Mouse (Mus musculus) forebrain, embryonic 10.5 days (tissue): ENCODE measurements around the gene Asf1b. TPM values are rescaled to one million over a fixed set of nuclear protein-coding genes. Genes with fewer than 3 reads are reported as not detected.
A peak's percentile ranks its signal among the peaks of the same experiment; 100 is the strongest.

Experiments used
- DNase-seq: peaks from one replicate; pipeline ENCODE4 v3.0.0-alpha.2; 2017; ENCODE audit warnings: low spot score; ENCODE audit errors: extremely low spot score
- H3K27ac ChIP-seq: fragments of 300-500 bp; sonication (generic); 2 replicates; pipeline ENCODE4 v1.5.1; 2016; ENCODE audit warnings: mild to moderate bottlenecking
- H3K27me3 ChIP-seq: fragments of 300-500 bp; sonication (generic); 2 replicates; pipeline ENCODE4 v1.6.1; 2016; ENCODE audit warnings: mild to moderate bottlenecking; ENCODE audit not compliant: poor library complexity, severe bottlenecking
- H3K36me3 ChIP-seq: fragments of 300-500 bp; sonication (generic); replicated peaks from 2 replicates; pipeline ENCODE4 v1.6.1; 2016; ENCODE audit warnings: mild to moderate bottlenecking, moderate library complexity
- H3K4me1 ChIP-seq: fragments of 300-500 bp; sonication (generic); 2 replicates; pipeline ENCODE4 v1.6.1; 2016
- H3K4me3 ChIP-seq: fragments of 300-500 bp; sonication (generic); 2 replicates; pipeline ENCODE4 v1.5.1; 2016; ENCODE audit warnings: mild to moderate bottlenecking, moderate library complexity
- H3K9me3 ChIP-seq: fragments of 300-500 bp; sonication (generic); 2 replicates; pipeline ENCODE4 v1.6.1; 2016; ENCODE audit warnings: mild to moderate bottlenecking, moderate library complexity
- WGBS: fragments of 180-500 bp; shearing (Covaris S2); methylation state at CpG from one replicate; pipeline ENCODE4 v1.1.7; 2016; 5-methylcytosine and 5-hydroxymethylcytosine counted together
- polyA plus RNA-seq: library from polyadenylated mRNA; unstranded; fragments of >200 nt; fragmentation: Nextera tagmentation; extraction: Ambion mirVana; gene quantifications from 2 replicates; pipeline ENCODE4 v1.2.1, GENCODE M21; 2016

The Asf1b gene
- 112 and 114 TPM in 2 replicates for polyA plus RNA-seq

DNA sequence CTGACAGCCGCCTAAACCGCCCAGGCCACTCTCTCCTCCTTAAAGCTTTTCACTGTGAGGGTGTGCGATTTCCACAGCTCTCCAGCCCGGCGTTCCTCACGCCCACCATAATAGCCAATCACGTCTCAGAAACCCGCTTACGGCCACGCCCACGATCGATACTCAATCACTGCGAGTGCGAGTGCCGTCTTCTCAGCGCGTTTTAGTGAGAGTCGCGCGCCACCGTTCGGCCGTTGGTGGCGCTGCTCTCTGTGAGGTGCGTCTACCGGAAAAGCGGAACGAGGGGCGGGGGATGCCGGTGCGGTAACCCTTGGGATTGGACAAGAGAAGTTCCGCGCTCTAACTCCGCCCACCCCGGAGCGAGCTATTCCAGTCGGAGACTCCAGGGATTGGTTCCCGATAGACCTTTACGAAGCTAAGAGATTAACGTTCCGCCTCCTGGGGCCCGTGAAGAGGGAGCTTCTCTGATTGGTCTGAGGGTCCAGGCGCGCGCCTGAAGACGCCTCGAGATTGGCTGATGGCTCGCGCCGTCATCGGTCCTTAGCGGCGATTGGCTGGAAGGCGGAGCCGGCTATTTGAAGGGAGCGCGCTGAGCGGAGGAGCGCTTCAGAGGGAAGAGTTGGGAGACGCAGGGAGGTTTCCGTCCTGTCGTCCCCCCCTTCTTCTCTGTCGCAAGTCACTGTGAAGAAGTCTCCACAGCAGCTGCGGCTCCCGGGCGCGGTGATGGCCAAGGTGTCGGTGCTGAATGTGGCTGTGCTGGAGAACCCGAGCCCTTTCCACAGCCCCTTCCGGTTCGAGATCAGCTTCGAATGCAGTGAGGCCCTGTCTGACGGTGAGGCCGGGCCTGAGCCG, at the start of gene Asf1b, which contains the start of gene Gm10644:
Gene Asf1b (plus strand): TSS at position 402 of the 852 bp plus-strand sequence.
Gene Gm10644 (minus strand): TSS at position 100 of the 852 bp plus-strand sequence.
- Histone ChIP-seq H3K27ac (peak within 1 kb of the TSS; percentile 89), H3K4me1 (peaks cover 21% of the 10 kb centered on the region), H3K27me3 (no peaks in the 10 kb centered on the region), H3K4me3 (peak within 1 kb of the TSS; percentile 84), H3K9me3 (no peaks in the 10 kb centered on the region), H3K36me3 (peaks cover 20% of the 10 kb centered on the region)
- DNase-seq = peak; percentile 99
- WGBS = under 1% methylated on average over 75 of the region's 75 CpGs

DNA sequence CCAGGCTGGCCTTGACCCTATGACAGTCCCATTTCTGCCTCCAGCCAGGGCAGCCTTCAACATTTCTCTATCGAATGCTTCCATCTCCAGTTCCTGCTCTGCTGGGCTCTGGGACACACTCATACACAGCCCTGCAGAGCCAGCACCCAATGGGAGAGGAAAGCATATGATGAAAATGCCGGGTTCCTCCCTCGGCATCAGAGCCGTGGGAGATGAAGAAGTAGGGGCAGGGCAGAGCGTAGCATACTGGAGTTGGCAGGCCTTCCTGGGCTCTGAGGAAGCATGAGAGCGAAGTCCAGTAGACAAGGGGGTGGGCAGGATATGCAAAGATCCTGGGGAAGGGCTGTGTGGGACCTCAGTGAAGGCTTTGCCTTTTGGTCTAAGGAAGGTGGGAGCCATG, 46.7 kb upstream of the Asf1b start:
- Histone ChIP-seq H3K4me1 (peaks cover 38% of the 10 kb centered on the region), H3K27me3 (no peaks in the 10 kb centered on the region), H3K9me3 (no peaks in the 10 kb centered on the region), H3K36me3 (peaks cover 35% of the 10 kb centered on the region), H3K27ac (no peak overlapping the region), H3K4me3 (no peak overlapping the region)
- WGBS = 91% methylated on average over 6 of the region's 6 CpGs
- no peak for DNase-seq

DNA sequence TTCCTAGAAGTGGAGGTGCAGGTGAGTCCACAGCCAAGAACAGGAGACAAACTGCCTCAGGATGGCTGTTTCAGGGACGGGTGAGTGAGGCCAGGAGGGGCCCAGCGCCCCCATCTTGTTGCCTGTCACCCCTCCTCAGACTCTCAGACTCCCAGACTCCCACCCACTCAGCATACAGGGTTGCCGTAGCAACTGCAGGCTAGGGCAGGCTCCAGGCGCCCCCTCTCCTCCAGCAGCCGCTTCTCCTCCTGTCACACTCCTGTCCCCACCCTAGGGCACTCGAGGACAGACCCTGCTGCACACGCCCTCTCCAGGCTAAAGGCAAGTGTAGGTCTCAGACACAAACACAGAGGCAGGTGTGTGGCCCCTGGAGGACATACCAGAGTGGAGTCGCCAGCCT, 46.0 kb upstream of the Asf1b start:
- DNase-seq = no peak
- peaks cover 35% of the 10 kb centered on the region for H3K36me3 ChIP-seq
- peaks cover 31% of the 10 kb centered on the region for H3K4me1 ChIP-seq
- 58% methylated on average over 8 of the region's 8 CpGs for WGBS
- H3K4me3 ChIP-seq = no peak overlapping the region
- no peaks in the 10 kb centered on the region for H3K9me3 ChIP-seq
- H3K27ac ChIP-seq = 0 out of 2 replicates have a peak overlapping the region, but pooled peaks have one; percentile 20
- no peaks in the 10 kb centered on the region for H3K27me3 ChIP-seq

DNA sequence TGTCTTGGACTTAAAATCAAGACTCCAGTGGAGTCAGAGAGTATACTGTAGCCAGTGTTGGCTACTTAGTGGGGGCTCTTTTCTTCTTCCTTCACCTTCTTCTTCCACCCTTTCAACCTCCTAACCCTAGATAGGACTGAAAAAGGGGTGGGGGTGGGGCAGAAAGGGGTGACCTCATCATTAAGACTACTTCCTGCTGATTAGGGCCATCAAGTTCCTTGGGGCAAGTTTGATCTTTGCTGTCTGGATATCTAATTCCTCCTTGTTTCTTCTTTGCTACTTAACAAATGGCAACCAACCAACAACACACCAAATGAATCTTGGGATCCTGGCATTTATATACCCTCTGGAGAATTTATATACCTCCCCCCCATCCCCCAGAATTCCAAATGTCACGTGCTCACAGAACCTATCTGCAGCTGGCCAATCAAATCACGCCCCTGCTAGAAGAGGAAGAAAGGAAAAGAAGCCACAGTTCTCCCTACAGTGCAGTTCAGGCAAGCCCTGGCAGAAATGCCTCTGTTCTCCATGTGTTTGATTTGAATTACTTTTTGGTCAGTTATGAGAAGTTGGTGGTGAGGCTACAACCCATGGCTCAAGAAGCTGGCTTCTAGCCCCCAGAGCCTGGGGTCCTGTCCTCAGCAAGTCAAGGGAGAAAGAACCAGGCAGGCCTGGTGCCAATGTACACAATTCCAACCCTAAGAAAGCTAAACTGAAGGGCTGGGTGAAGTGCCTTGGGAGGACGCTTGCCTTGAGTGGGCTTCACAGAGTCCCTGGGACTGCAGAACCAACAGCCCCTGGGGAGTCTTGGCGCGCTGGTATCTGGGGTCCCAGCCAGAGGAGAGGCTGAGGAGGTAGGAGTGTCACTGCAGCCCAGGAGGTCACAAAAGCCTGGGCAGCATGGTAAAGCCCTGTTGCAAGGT, 43.2 kb upstream of the Asf1b start:
- Histone ChIP-seq H3K4me1 (peaks cover 30% of the 10 kb centered on the region), H3K9me3 (no peaks in the 10 kb centered on the region), H3K27me3 (no peaks in the 10 kb centered on the region), H3K4me3 (no peak overlapping the region), H3K36me3 (peaks cover 31% of the 10 kb centered on the region), H3K27ac (no peak overlapping the region)
- WGBS = 83% methylated on average over 5 of the region's 5 CpGs
- no peak for DNase-seq

DNA sequence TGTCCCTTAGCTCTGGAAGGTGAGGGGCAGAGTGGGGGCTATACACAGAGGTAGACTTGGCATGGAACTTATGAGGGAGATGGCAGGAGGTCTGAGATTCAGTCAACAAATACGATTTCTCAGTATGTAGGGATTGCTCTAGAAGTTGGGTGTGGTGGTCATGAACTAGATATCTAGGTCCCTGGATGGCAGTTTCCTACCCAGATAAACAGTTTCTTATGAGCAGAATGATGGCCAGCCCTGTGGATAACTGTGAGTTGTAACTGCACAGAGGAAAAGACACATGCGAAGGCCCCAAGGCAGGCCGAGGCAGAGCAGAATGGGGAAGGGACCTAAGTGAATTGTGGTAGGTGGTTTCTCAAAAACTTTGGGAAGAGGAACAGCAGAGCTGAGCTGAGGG, 41.1 kb upstream of the Asf1b start:
- WGBS = 90% methylated on average over 3 of the region's 3 CpGs
- peaks cover 41% of the 10 kb centered on the region for H3K36me3 ChIP-seq

DNA sequence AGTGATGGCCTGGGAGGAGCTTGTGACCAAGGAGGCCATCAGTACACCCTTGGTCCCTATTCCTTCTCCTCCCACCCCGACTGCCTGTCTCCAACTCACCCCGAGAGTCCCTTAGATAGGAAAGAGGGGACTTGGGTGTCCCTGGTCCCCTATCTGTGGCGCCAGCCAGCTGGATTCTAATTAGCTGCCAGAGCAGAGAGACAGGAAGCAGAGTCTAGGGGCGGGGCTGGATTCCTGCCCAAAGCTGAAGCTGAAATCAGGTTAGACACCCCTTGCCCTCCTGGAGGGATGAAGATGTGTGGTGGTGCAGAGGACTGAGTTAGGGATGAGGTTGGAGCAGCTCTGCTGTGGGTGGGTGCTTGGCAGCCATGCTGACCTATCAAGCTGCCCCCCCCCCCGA, 40.4 kb upstream of the Asf1b start:
- Histone ChIP-seq H3K36me3 (peaks cover 41% of the 10 kb centered on the region), H3K4me3 (no peak overlapping the region), H3K27ac (no peak overlapping the region), H3K4me1 (peaks cover 15% of the 10 kb centered on the region), H3K27me3 (no peaks in the 10 kb centered on the region), H3K9me3 (no peaks in the 10 kb centered on the region)
- 70% methylated on average over 5 of the region's 5 CpGs for WGBS
- DNase-seq = no peak

More for the DNA sequence above, 41.1 kb upstream of the Asf1b start:
- no peaks in the 10 kb centered on the region for H3K27me3 ChIP-seq
- no peak overlapping the region for H3K27ac ChIP-seq
- H3K9me3 ChIP-seq = no peaks in the 10 kb centered on the region
- DNase-seq = no peak
- no peak overlapping the region for H3K4me3 ChIP-seq
- H3K4me1 ChIP-seq = peaks cover 21% of the 10 kb centered on the region

DNA sequence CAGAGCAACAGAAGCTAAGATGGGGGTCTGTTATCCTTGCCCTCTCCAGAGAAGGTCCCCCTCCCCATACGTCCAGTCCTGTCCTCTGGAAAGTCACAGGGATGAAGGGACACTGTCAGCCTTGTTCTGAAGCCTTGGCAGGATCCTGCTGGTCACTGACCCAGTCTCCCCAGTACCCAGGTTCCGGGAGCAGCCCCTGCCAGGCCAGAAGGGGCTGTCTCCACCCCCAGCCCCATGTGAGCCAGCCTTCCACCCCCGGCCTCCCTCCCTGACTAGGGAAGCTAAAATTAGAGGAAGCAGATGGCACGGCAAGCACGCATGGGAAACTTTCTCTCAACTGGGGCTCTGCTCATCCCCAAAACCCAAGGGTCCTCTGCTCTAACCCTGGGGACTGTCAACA, 39.3 kb upstream of the Asf1b start:
- Histone ChIP-seq H3K9me3 (no peaks in the 10 kb centered on the region), H3K4me1 (peaks cover 13% of the 10 kb centered on the region), H3K27me3 (no peaks in the 10 kb centered on the region), H3K4me3 (no peak overlapping the region), H3K36me3 (peaks cover 53% of the 10 kb centered on the region), H3K27ac (no peak overlapping the region)
- WGBS = 88% methylated on average over 5 of the region's 5 CpGs
- no peak for DNase-seq

DNA sequence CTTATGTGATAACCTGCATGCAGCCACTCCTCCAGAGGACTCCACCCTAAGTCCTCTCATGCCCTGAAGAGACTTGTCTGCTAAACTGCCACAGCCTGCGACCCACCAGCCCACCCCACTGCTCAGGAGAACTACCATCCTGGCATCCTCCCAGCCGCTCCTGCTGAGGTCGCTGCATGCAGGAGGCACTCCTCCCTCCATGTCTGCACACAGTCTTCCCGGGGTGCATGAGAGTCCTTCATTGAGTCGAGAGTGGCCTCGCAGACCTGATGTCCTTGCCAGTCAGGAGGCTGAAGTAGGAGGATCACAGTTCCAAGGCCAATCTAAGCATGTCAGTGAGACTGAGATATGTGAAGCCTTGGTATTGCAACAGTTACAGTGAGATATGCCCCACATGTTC, 37.7 kb upstream of the Asf1b start:
- peaks cover 13% of the 10 kb centered on the region for H3K4me1 ChIP-seq
- H3K4me3 ChIP-seq = no peak overlapping the region
- H3K27ac ChIP-seq = no peak overlapping the region
- H3K36me3 ChIP-seq = peaks cover 65% of the 10 kb centered on the region
- no peaks in the 10 kb centered on the region for H3K9me3 ChIP-seq
- 79% methylated on average over 6 of the region's 6 CpGs for WGBS
- DNase-seq = no peak
- no peaks in the 10 kb centered on the region for H3K27me3 ChIP-seq

DNA sequence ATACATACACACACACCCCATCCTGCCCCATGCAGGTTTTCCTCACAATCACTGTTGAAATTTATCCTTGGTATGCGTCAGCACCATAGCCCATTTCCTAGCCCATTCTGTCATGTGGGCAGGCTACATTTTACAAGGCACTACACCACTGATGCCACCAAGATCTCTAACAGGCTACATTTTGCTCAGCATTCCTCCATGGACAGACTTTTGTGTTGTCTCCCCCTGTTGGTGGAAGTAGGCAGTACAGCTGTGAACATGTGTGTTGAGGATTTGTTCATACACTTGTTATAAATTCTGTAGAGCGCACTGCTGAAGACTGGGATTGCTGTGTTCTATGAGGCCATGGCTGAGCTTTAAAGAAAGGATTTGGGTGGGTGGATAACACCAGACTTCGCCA, 33.7 kb upstream of the Asf1b start:
- Histone ChIP-seq H3K4me1 (no peaks in the 10 kb centered on the region), H3K27ac (no peak overlapping the region), H3K4me3 (no peak overlapping the region), H3K27me3 (no peaks in the 10 kb centered on the region), H3K9me3 (no peaks in the 10 kb centered on the region), H3K36me3 (peaks cover 93% of the 10 kb centered on the region)
- WGBS = 80% methylated on average over 3 of the region's 3 CpGs
- DNase-seq = peak; percentile 79

DNA sequence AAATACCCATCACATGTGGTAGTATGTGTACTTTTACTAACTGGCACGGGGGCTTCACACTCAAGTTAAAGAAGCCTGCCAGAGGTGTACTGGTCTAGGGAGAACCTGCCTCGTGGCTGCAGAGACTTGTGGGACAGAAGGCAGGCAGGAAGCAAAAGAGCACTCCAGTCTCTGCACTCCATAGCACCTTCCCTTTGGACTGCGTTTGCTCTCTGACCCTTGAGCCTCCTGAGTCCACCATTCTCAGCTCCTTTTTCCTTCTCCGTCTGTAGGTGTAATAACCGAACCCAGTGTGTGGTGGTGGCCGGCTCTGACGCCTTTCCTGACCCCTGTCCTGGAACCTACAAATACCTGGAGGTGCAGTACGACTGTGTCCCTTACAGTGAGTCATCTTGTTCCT, 32.6 kb upstream of the Asf1b start:
- Histone ChIP-seq H3K36me3 (peaks cover 92% of the 10 kb centered on the region), H3K27ac (no peak overlapping the region), H3K27me3 (no peaks in the 10 kb centered on the region), H3K9me3 (no peaks in the 10 kb centered on the region), H3K4me1 (no peaks in the 10 kb centered on the region), H3K4me3 (no peak overlapping the region)
- WGBS = 92% methylated on average over 8 of the region's 8 CpGs
- DNase-seq = no peak

DNA sequence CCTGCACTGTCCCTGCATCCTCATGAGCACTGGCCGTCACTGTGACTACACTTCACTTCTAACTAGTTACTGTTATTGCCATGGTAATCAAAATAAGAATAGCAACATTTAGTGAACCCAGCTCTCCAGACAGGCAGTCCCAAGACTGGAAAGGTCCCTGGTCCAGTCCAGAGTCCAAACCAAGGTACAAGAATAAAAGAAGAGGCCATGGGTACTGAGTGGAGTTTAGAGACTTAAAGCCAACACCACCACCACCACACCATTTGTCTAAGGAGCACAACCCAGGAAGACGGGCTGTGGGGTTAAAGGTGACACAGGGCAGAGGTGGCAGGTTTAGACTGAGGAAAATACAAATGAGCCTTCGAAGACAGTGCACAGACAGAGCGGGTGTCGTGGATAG, 30.7 kb upstream of the Asf1b start:
- no peaks in the 10 kb centered on the region for H3K9me3 ChIP-seq
- H3K36me3 ChIP-seq = peaks cover 98% of the 10 kb centered on the region
- no peak overlapping the region for H3K4me3 ChIP-seq
- 93% methylated on average over 5 of the region's 5 CpGs for WGBS
- no peaks in the 10 kb centered on the region for H3K4me1 ChIP-seq
- H3K27ac ChIP-seq = no peak overlapping the region
- H3K27me3 ChIP-seq = no peaks in the 10 kb centered on the region
- no peak for DNase-seq

DNA sequence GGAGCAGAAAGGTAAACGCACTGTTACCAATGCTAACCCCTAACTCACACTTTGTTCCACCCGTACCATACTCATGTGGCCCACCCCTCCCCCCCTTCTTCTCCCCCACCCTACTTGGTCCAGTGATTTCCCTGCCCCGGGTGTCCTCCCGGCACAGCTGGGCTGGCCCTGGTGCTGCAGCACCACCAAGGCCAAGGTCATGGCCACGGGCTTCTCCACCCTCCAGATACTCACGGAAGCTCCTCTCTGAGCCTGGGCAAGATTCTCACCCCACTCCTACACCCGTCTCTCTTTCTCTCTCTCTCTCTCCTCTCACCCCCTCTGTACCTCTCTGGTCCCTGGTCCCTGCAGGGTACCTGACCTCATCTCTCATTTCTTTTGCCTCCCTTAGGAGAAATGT, 29.0 kb upstream of the Asf1b start:
- Histone ChIP-seq H3K9me3 (no peaks in the 10 kb centered on the region), H3K4me3 (no peak overlapping the region), H3K36me3 (peaks cover 98% of the 10 kb centered on the region), H3K27me3 (no peaks in the 10 kb centered on the region), H3K4me1 (no peaks in the 10 kb centered on the region), H3K27ac (no peak overlapping the region)
- DNase-seq = no peak
- WGBS = 82% methylated on average over 7 of the region's 7 CpGs

DNA sequence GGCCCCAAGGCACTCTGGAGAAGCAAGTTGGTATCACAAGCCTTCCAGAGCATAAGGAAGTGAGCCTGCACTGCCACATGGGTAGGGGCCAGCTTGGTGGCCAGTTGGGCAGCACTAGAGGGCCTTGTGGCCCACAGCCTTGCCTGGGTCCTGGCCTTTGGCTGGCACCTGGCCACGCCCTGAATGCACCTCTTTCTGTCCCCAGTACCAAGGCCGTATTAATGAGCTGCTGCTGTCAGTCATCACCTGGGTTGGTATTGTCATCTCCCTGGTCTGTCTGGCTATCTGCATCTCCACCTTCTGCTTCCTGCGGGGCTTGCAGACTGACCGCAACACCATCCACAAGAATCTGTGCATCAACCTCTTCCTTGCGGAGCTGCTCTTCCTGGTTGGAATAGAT, 21.1 kb upstream of the Asf1b start:
- peaks cover 100% of the 10 kb centered on the region for H3K36me3 ChIP-seq
- no peaks in the 10 kb centered on the region for H3K9me3 ChIP-seq
- no peaks in the 10 kb centered on the region for H3K4me1 ChIP-seq
- WGBS = 92% methylated on average over 5 of the region's 5 CpGs
- no peak for DNase-seq
- no peaks in the 10 kb centered on the region for H3K27me3 ChIP-seq
- H3K27ac ChIP-seq = no peak overlapping the region
- H3K4me3 ChIP-seq = no peak overlapping the region
